Mouse (Mus musculus) layer of hippocampus, adult 2 months (tissue): ENCODE results near the gene Cbr1. TPM values are rescaled to one million over a fixed set of nuclear protein-coding genes. Genes with fewer than 3 reads are reported as not detected.
"Not testable (repeated sequence)": the region's sequence is repeated elsewhere in the genome, so short reads cannot be mapped to it uniquely, and the experiment has no call there.

Experiments
- DNase-seq, 2 experiments: peaks; one replicate each; pipeline ENCODE4 v3.0.0; 2022; ENCODE audit warnings: low spot score in 2 of 2
- H3K27ac ChIP-seq: fragments of 200-600 bp; 2 replicates; pipeline ENCODE4 v1.8.1; 2022
- H3K4me3 ChIP-seq: fragments of 200-600 bp; 2 replicates; pipeline ENCODE4 v1.8.1; 2022; ENCODE audit warnings: mild to moderate bottlenecking
- CTCF ChIP-seq: fragments of 200-600 bp; conservative IDR thresholded peaks from 2 replicates; pipeline ENCODE4 v1.8.1; 2022; ENCODE audit warnings: antibody characterized with exemption, mild to moderate bottlenecking, moderate library complexity
- total RNA-seq, 2 experiments: library from RNA; stranded (reverse); gene quantifications; 2 replicates each; pipeline ENCODE4 v1.2.3; 2021

Gene Cbr1
- total RNA-seq, 2 experiments from 2014 or later = 70.0 to 75.4 TPM

GRCm38 (mm10) chr16:93606146-93606545 is 493 bp downstream of the Cbr1 start:
- peak in 1 of 2 experiments; percentile 5 for DNase-seq
- TF ChIP-seq CTCF = no peak

GRCm38 (mm10) chr16:93607669-93608101 is 2.0 kb downstream of the Cbr1 start:
- DNase-seq = peak; percentile 81 to 83
- TF ChIP-seq CTCF = no peak
- peak overlapping the region; percentile 86 for H3K27ac ChIP-seq
- H3K4me3 ChIP-seq = peak overlapping the region; percentile 84

More at GRCm38 (mm10) chr16:93606146-93606545, 493 bp downstream of the Cbr1 start:
- Histone ChIP-seq H3K4me3 (no peak overlapping the region), H3K27ac (no peak overlapping the region)

- TF ChIP-seq CTCF = no peak
- Histone ChIP-seq H3K27ac (no peak overlapping the region), H3K4me3 (no peak overlapping the region)
- DNase-seq = peak in 1 of 2 experiments; percentile 2
These were observed 3.1 kb downstream of the Cbr1 start for GRCm38 (mm10) chr16:93608731-93609130.

- peak in 1 of 2 experiments; percentile 4 for DNase-seq
These were observed 4.1 kb downstream of the Cbr1 start for GRCm38 (mm10) chr16:93609796-93610195.

GRCm38 (mm10) chr16:93610961-93611360 is 5.3 kb downstream of the Cbr1 start:
- H3K4me3 ChIP-seq = no peak overlapping the region
- TF ChIP-seq CTCF = no peak
- DNase-seq = no peak
- no peak overlapping the region for H3K27ac ChIP-seq

More at GRCm38 (mm10) chr16:93609796-93610195, 4.1 kb downstream of the Cbr1 start:
- TF ChIP-seq CTCF = no peak
- Histone ChIP-seq H3K4me3 (no peak overlapping the region), H3K27ac (no peak overlapping the region)

- DNase-seq = peak; percentile 32 to 76
- Histone ChIP-seq H3K27ac (no peak overlapping the region), H3K4me3 (no peak overlapping the region)
- peak; percentile 90 for TF ChIP-seq CTCF
These were observed 9.6 kb downstream of the Cbr1 start for GRCm38 (mm10) chr16:93615118-93615870.

GRCm38 (mm10) chr16:93623759-93624158 is 18.1 kb downstream of the Cbr1 start:
- not testable (repeated sequence) for DNase-seq, H3K4me3 ChIP-seq, H3K27ac ChIP-seq

GRCm38 (mm10) chr16:93624671-93625070 is 19.0 kb downstream of the Cbr1 start:
- no peak for DNase-seq
- no peak for TF ChIP-seq CTCF

GRCm38 (mm10) chr16:93626745-93627144 is 21.1 kb downstream of the Cbr1 start:
- TF ChIP-seq CTCF = peak; percentile 81
- Histone ChIP-seq H3K4me3 (no peak overlapping the region), H3K27ac (no peak overlapping the region)
- DNase-seq = peak; percentile 18 to 55

More at GRCm38 (mm10) chr16:93624671-93625070, 19.0 kb downstream of the Cbr1 start:
- Histone ChIP-seq H3K4me3 (no peak overlapping the region), H3K27ac (no peak overlapping the region)

GRCm38 (mm10) chr16:93627761-93628400 is 22.2 kb downstream of the Cbr1 start, which contains the start of gene Gm5678:
Gm5678 (plus strand) TSS chr16:93628097.
- no peak within 1 kb of the TSS for H3K27ac ChIP-seq
- no peak within 1 kb of the TSS for H3K4me3 ChIP-seq
- no peak; the same call in 1 of the 2 replicates for TF ChIP-seq CTCF
- DNase-seq = peak; percentile 26 to 44

- Histone ChIP-seq H3K27ac (no peak overlapping the region), H3K4me3 (no peak overlapping the region)
- DNase-seq = no peak
- no peak for TF ChIP-seq CTCF
These were observed 38.4 kb downstream of the Cbr1 start for GRCm38 (mm10) chr16:93644006-93644405.

- no peak overlapping the region for H3K27ac ChIP-seq
- TF ChIP-seq CTCF = no peak
- H3K4me3 ChIP-seq = no peak overlapping the region
- no peak for DNase-seq
These were observed 43.0 kb downstream of the Cbr1 start for GRCm38 (mm10) chr16:93648441-93649183.

Other genes with a start within 250 kb of the Cbr1 start
- gene Setd4, start 1.8 kb upstream of the Cbr1 start, total RNA-seq = 10 to 100 TPM in 1 of 2 experiments, 1 to 10 TPM in 1; 9.6 to 12.9 TPM
- gene Gm5678, start 22.2 kb downstream of the Cbr1 start, total RNA-seq = 1 to 10 TPM; 2.3 to 4.6 TPM
- gene Cbr3, start 77.4 kb downstream of the Cbr1 start, total RNA-seq = 10 to 100 TPM; 16.8 to 19.0 TPM
- 100 to 1,000 TPM in 1 of 2 experiments, 10 to 100 TPM in 1; 98.8 to 108 TPM for gene Dop1b, start 106.1 kb downstream of the Cbr1 start, total RNA-seq
- 10 to 100 TPM; 32.6 to 34.7 TPM for gene Morc3, start 226.3 kb downstream of the Cbr1 start, total RNA-seq